Mouse (Mus musculus) MEL (cell line): ENCODE measurements at regions not wholly inside any gene's neighbourhood (a gene's known extent, or its start where the extent isn't known, plus 50 kb on each side); places are given as distances from the start of the nearest gene placed in this dataset.

Experiments
- DNase-seq: peaks from one replicate; pipeline ENCODE4 v3.0.0; 2011; ENCODE audit warnings: low read depth, low spot score
- H3K27ac ChIP-seq: 2 replicates; pipeline ENCODE4 v1.5.1; 2012; ENCODE audit warnings: low read depth, mild to moderate bottlenecking, control low read depth, low read length, moderate library complexity; ENCODE audit not compliant: control insufficient read depth
- H3K27me3 ChIP-seq, 2 experiments: fragments of 150-350 bp in 1 of 2; sonication (generic) in 1 of 2; 2 replicates each; pipeline ENCODE4 v1.6.1; 2012; ENCODE audit warnings: low read length in 2 of 2, mild to moderate bottlenecking in 2 of 2, improper control_type of control experiment in 1 of 2, moderate library complexity in 1 of 2; ENCODE audit not compliant: insufficient read depth in 2 of 2, control insufficient read depth in 1 of 2
- H3K36me3 ChIP-seq, 2 experiments: 2 replicates each; pipeline ENCODE4 v1.6.1; 2012 to 2014; ENCODE audit warnings: low read length in 2 of 2, improper control_type of control experiment in 1 of 2, inconsistent platforms in 1 of 2, mild to moderate bottlenecking in 1 of 2; ENCODE audit not compliant: insufficient read depth in 2 of 2, control insufficient read depth in 1 of 2
- H3K4me1 ChIP-seq, 2 experiments: fragments of 150-350 bp in 1 of 2; sonication (generic) in 1 of 2; 2 replicates each; pipeline ENCODE4 v1.6.1; 2012; ENCODE audit warnings: low read length in 2 of 2, improper control_type of control experiment in 1 of 2, mild to moderate bottlenecking in 1 of 2; ENCODE audit not compliant: insufficient read depth in 2 of 2, control insufficient read depth in 1 of 2
- H3K4me3 ChIP-seq, 2 experiments: fragments of 150-350 bp in 1 of 2; sonication (generic) in 1 of 2; 2 replicates each; pipeline ENCODE4 v1.5.1; 2012; ENCODE audit warnings: low read depth in 2 of 2, low read length in 2 of 2, mild to moderate bottlenecking in 2 of 2, moderate library complexity in 2 of 2, control low read depth in 1 of 2, improper control_type of control experiment in 1 of 2; ENCODE audit not compliant: control insufficient read depth in 1 of 2, insufficient read depth in 1 of 2
- H3K79me2 ChIP-seq: 2 replicates; pipeline ENCODE4 v1.6.1; 2012; ENCODE audit warnings: mild to moderate bottlenecking, low read length, moderate library complexity; ENCODE audit not compliant: control insufficient read depth, poor library complexity, insufficient read depth
- H3K9ac ChIP-seq: 2 replicates; pipeline ENCODE4 v1.6.1; 2012; ENCODE audit warnings: low read depth, mild to moderate bottlenecking, control low read depth, low read length, moderate library complexity; ENCODE audit not compliant: control insufficient read depth, poor library complexity, severe bottlenecking
- H3K9me3 ChIP-seq: fragments of 150-350 bp; sonication (generic); replicated peaks from 2 replicates; pipeline ENCODE4 v1.6.1; 2012; ENCODE audit warnings: mild to moderate bottlenecking, low read length, improper control_type of control experiment, moderate library complexity; ENCODE audit not compliant: insufficient read depth
- BHLHE40 ChIP-seq: IDR thresholded peaks from 2 replicates; pipeline ENCODE4 v1.6.1; 2012; ENCODE audit warnings: low read depth, mild to moderate bottlenecking, inconsistent platforms, low read length, improper control_type of control experiment, borderline replicate concordance
- E2F4 ChIP-seq: IDR thresholded peaks from 2 replicates; pipeline ENCODE4 v1.6.1; 2011; ENCODE audit warnings: low read depth, low read length, improper control_type of control experiment, borderline replicate concordance
- ELF1 ChIP-seq: IDR thresholded peaks from 2 replicates; pipeline ENCODE4 v1.6.1; 2014; ENCODE audit warnings: low read depth, mild to moderate bottlenecking, inconsistent platforms, low read length, improper control_type of control experiment, moderate library complexity
- EP300 ChIP-seq, 2 experiments: IDR thresholded peaks; 2 replicates each; pipeline ENCODE4 v1.6.1; 2011; ENCODE audit warnings: improper control_type of control experiment in 2 of 2, low read length in 2 of 2, low read depth in 1 of 2, mild to moderate bottlenecking in 1 of 2
- GABPA ChIP-seq: IDR thresholded peaks from 2 replicates; pipeline ENCODE4 v1.6.1; 2012; ENCODE audit warnings: low read depth, mild to moderate bottlenecking, inconsistent platforms, low read length, improper control_type of control experiment, moderate library complexity
- JUND ChIP-seq: IDR thresholded peaks from 2 replicates; pipeline ENCODE4 v1.6.1; 2011; ENCODE audit warnings: low read depth, mild to moderate bottlenecking, improper control_type of control experiment, low read length
- KAT2A ChIP-seq: conservative IDR thresholded peaks from 2 replicates; pipeline ENCODE4 v1.6.1; 2012; ENCODE audit warnings: low read depth, low read length, improper control_type of control experiment, inconsistent platforms
- MAFK ChIP-seq: IDR thresholded peaks from 2 replicates; pipeline ENCODE4 v1.6.1; 2011; ENCODE audit warnings: low read depth, mild to moderate bottlenecking, low read length, improper control_type of control experiment, borderline replicate concordance
- MAX ChIP-seq: IDR thresholded peaks from 2 replicates; pipeline ENCODE4 v1.6.1; 2011; ENCODE audit warnings: low read length, improper control_type of control experiment
- MAZ ChIP-seq: IDR thresholded peaks from 2 replicates; pipeline ENCODE4 v1.6.1; 2012; ENCODE audit warnings: low read depth, mild to moderate bottlenecking, inconsistent platforms, low read length, improper control_type of control experiment
- MEF2A ChIP-seq: IDR thresholded peaks from 2 replicates; pipeline ENCODE4 v1.6.1; 2014; ENCODE audit warnings: low read depth, mild to moderate bottlenecking, inconsistent platforms, low read length, improper control_type of control experiment; ENCODE audit not compliant: poor library complexity, insufficient replicate concordance, severe bottlenecking; ENCODE audit errors: extremely low read depth
- MXI1 ChIP-seq: IDR thresholded peaks from 2 replicates; pipeline ENCODE4 v1.6.1; 2011; ENCODE audit warnings: mild to moderate bottlenecking, low read depth, low read length, improper control_type of control experiment
- MYB ChIP-seq: IDR thresholded peaks from 2 replicates; pipeline ENCODE4 v1.6.1; 2011; ENCODE audit warnings: mild to moderate bottlenecking, low read depth, low read length, improper control_type of control experiment
- NELFE ChIP-seq: IDR thresholded peaks from 2 replicates; pipeline ENCODE4 v1.6.1; 2011; ENCODE audit warnings: low read depth, low read length, improper control_type of control experiment
- NRF1 ChIP-seq: IDR thresholded peaks from 2 replicates; pipeline ENCODE4 v1.6.1; 2014; ENCODE audit warnings: low read depth, mild to moderate bottlenecking, inconsistent platforms, low read length, improper control_type of control experiment, moderate library complexity; ENCODE audit not compliant: poor library complexity, insufficient read depth, severe bottlenecking
- POLR2AphosphoS2 ChIP-seq: IDR thresholded peaks from 2 replicates; pipeline ENCODE4 v1.6.1; 2011; ENCODE audit warnings: low read length, improper control_type of control experiment
- RAD21 ChIP-seq: IDR thresholded peaks from 2 replicates; pipeline ENCODE4 v1.6.1; 2011; ENCODE audit warnings: mild to moderate bottlenecking, low read depth, low read length, improper control_type of control experiment
- RCOR1 ChIP-seq: IDR thresholded peaks from 2 replicates; pipeline ENCODE4 v1.6.1; 2012; ENCODE audit warnings: low read depth, mild to moderate bottlenecking, inconsistent platforms, low read length, improper control_type of control experiment
- SIN3A ChIP-seq: IDR thresholded peaks from 2 replicates; pipeline ENCODE4 v1.6.1; 2012; ENCODE audit warnings: low read length, improper control_type of control experiment, inconsistent platforms
- TBP ChIP-seq: IDR thresholded peaks from 2 replicates; pipeline ENCODE4 v1.8.0; 2011; ENCODE audit warnings: low read depth, low read length, improper control_type of control experiment
- UBTF ChIP-seq: IDR thresholded peaks from 2 replicates; pipeline ENCODE4 v1.6.1; 2012; ENCODE audit warnings: low read depth, mild to moderate bottlenecking, inconsistent platforms, low read length, improper control_type of control experiment, moderate library complexity, borderline replicate concordance; ENCODE audit not compliant: insufficient read depth
- USF1 ChIP-seq: IDR thresholded peaks from 2 replicates; pipeline ENCODE4 v1.6.1; 2014; ENCODE audit warnings: low read depth, mild to moderate bottlenecking, inconsistent platforms, low read length, improper control_type of control experiment, moderate library complexity
- ZC3H11A ChIP-seq: IDR thresholded peaks from 2 replicates; pipeline ENCODE4 v1.6.1; 2012; ENCODE audit warnings: low read depth, mild to moderate bottlenecking, inconsistent platforms, low read length, improper control_type of control experiment
- ZKSCAN1 ChIP-seq: IDR thresholded peaks from 2 replicates; pipeline ENCODE4 v1.6.1; 2012; ENCODE audit warnings: low read depth, mild to moderate bottlenecking, inconsistent platforms, low read length, improper control_type of control experiment, moderate library complexity
- ZNF384 ChIP-seq: IDR thresholded peaks from 2 replicates; pipeline ENCODE4 v1.6.1; 2012; ENCODE audit warnings: low read depth, mild to moderate bottlenecking, inconsistent platforms, low read length, improper control_type of control experiment

DNA sequence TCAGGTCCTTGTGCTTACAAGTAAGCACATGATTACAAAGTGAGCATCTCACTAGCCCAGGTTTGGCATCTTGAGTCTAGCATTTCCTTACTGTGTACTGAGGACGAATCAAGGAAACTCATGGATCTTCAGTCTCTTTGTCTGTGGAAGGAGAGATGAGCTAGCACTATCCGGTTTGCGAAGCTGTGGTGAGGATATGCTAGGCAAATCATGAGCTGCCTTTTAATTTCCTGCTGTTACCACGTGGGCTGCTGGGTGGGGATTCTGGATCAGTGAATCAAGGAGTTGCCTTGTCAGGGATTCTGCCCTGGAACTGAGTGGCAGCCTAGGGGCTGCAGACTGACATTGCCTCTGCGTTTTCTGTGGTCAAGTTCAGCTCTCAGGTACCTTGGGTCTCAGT lies 167.3 kb downstream of the 1810013L24Rik start:
- Histone ChIP-seq H3K27me3 (no peaks in the 10 kb centered on the region), H3K9ac (no peak overlapping the region), H3K36me3 (no peaks in the 10 kb centered on the region)
- TF ChIP-seq ELF1 (no peak), UBTF (no peak), JUND (no peak), BHLHE40 (no peak), NELFE (no peak), EP300 (IDR thresholded peaks at IDR 0.05; ENCODE audit: low read depth in 1 of 2, low read length in 2 of 2) (no peak), ZC3H11A (no peak)
- TF ChIP-seq, all 39 proteins: peak for 0
- no peak for DNase-seq
- H3K4me1 ChIP-seq = no peaks in the 10 kb centered on the region
- H3K9me3 ChIP-seq = no peaks in the 10 kb centered on the region
- no peak overlapping the region for H3K27ac ChIP-seq
- H3K79me2 ChIP-seq = no peaks in the 10 kb centered on the region
- H3K4me3 ChIP-seq = no peak overlapping the region

DNA sequence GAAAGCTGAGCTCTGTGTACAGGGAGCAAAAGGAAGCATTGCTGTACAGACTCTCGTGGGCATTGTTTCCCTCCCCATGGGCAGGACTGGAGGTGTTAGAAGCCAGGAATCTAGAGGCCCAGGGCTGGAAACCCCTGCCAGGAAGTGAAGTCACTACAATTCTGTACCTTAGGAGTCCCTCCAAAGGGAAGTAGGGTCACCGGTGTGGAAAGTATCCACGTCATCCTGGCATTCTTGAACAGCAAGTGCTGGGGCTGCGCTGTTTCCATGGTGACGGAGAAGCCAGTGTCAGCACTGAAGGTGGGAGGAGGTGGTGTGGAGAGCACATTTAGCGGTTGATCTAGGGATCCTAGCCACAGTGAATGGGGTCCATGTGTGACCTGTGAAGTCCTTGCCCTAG lies 174.1 kb downstream of the 1810013L24Rik start:
- H3K4me1 ChIP-seq = no peaks in the 10 kb centered on the region
- H3K9me3 ChIP-seq = no peaks in the 10 kb centered on the region
- no peak overlapping the region for H3K9ac ChIP-seq
- no peaks in the 10 kb centered on the region for H3K36me3 ChIP-seq
- no peaks in the 10 kb centered on the region for H3K27me3 ChIP-seq
- no peak overlapping the region for H3K4me3 ChIP-seq
- DNase-seq = no peak
- TF ChIP-seq KAT2A = no peak
- TF ChIP-seq EP300 (IDR thresholded peaks at IDR 0.05; ENCODE audit: low read depth in 1 of 2, low read length in 2 of 2) = no peak
- no peak for TF ChIP-seq MXI1
- no peak for TF ChIP-seq RAD21
- TF ChIP-seq ZKSCAN1 = no peak
- no peak for TF ChIP-seq MYB
- no peak for TF ChIP-seq SIN3A
- no peak for TF ChIP-seq ZNF384
- TF ChIP-seq MAZ = no peak
- H3K79me2 ChIP-seq = no peaks in the 10 kb centered on the region
- no peak overlapping the region for H3K27ac ChIP-seq

DNA sequence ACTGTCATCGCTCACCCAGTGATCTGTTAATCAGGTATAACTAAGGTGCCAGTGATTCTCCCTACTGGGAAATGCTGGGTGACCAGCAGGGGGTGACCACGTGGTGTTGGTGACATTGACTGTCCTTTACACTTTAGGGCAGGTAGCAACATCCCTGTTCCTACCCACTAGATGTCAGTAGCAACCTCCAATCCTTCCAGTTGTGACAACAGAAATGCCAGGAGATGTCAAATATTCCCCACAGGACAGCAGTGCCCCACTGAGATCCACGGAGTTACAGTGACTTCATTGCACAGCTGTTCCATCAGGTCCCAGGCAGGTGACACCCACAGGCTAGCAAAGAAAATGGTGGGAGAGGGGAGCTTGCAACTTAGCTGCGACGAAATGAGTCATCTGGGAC lies 176.0 kb downstream of the 1810013L24Rik start:
- H3K4me3 ChIP-seq = no peak overlapping the region
- no peaks in the 10 kb centered on the region for H3K27me3 ChIP-seq
- H3K27ac ChIP-seq = no peak overlapping the region
- TF ChIP-seq TBP (no peak), RCOR1 (no peak), JUND (no peak), UBTF (no peak), MAFK (no peak), MYB (no peak), USF1 (no peak), POLR2AphosphoS2 (no peak), NRF1 (no peak), MEF2A (no peak), MAX (no peak), E2F4 (no peak), GABPA (no peak)
- H3K9me3 ChIP-seq = no peaks in the 10 kb centered on the region
- no peak overlapping the region for H3K9ac ChIP-seq
- H3K79me2 ChIP-seq = no peaks in the 10 kb centered on the region
- no peak for DNase-seq
- H3K4me1 ChIP-seq = no peaks in the 10 kb centered on the region
- H3K36me3 ChIP-seq = no peaks in the 10 kb centered on the region
